Mouse (Mus musculus) CH12.LX (cell line): ENCODE measurements at regions not wholly inside any gene's neighbourhood (a gene's known extent, or its start where the extent isn't known, plus 50 kb on each side); places are given as distances from the start of the nearest gene placed in this dataset.
A peak's percentile ranks its signal among the peaks of the same experiment; 100 is the strongest.

Experiments
- DNase-seq: peaks from one replicate; pipeline ENCODE4 v3.0.0-alpha.2; 2013; ENCODE audit errors: extremely low read depth
- H3K27ac ChIP-seq: 2 replicates; pipeline ENCODE4 v1.5.1; 2012; ENCODE audit warnings: low read depth, mild to moderate bottlenecking, control low read depth, moderate library complexity; ENCODE audit not compliant: insufficient read depth
- H3K27me3 ChIP-seq: replicated peaks from 2 replicates; pipeline ENCODE3; 2012; ENCODE audit warnings: inconsistent platforms
- H3K36me3 ChIP-seq, 2 experiments: replicated peaks in 1 of 2; 2 replicates each; pipeline versions ENCODE3 to v1.6.1; 2012; ENCODE audit warnings: inconsistent platforms in 1 of 2, low read length in 1 of 2, mild to moderate bottlenecking in 1 of 2, mixed read lengths in 1 of 2, moderate library complexity in 1 of 2; ENCODE audit not compliant: control insufficient read depth in 1 of 2, insufficient read depth in 1 of 2
- H3K4me1 ChIP-seq, 2 experiments: 2 replicates each; pipeline ENCODE4 v1.6.1; 2012; ENCODE audit warnings: inconsistent platforms in 1 of 2, moderate library complexity in 1 of 2; ENCODE audit not compliant: insufficient read depth in 2 of 2, control insufficient read depth in 1 of 2
- H3K4me2 ChIP-seq: 2 replicates; pipeline ENCODE4 v1.6.1; 2012; ENCODE audit warnings: low read depth, mild to moderate bottlenecking, control low read depth; ENCODE audit not compliant: poor library complexity, insufficient read depth, severe bottlenecking
- H3K4me3 ChIP-seq, 3 experiments: fragments of 150-350 bp in 1 of 3; sonication (generic) in 1 of 3; replicated peaks in 1 of 3; 2 replicates each; pipeline versions ENCODE3 to v1.5.1; 2011 to 2012; ENCODE audit warnings: low read depth in 2 of 3, low read length in 2 of 3, mild to moderate bottlenecking in 2 of 3, moderate library complexity in 2 of 3, control low read depth in 1 of 3, improper control_type of control experiment in 1 of 3, inconsistent platforms in 1 of 3, mixed read lengths in 1 of 3; ENCODE audit not compliant: poor library complexity in 1 of 3
- H3K79me2 ChIP-seq: replicated peaks from 2 replicates; pipeline ENCODE4 v1.6.1; 2012; ENCODE audit warnings: mild to moderate bottlenecking, moderate library complexity; ENCODE audit not compliant: control insufficient read depth, poor library complexity, insufficient read depth, severe bottlenecking; ENCODE audit errors: extremely low read depth
- H3K9ac ChIP-seq: 2 replicates; pipeline ENCODE4 v1.6.1; 2012; ENCODE audit warnings: low read depth, mild to moderate bottlenecking, control low read depth, moderate library complexity; ENCODE audit not compliant: insufficient read depth
- H3K9me3 ChIP-seq: replicated peaks from 2 replicates; pipeline ENCODE3; 2012; ENCODE audit warnings: low read length, inconsistent platforms, mixed read lengths
- CHD2 ChIP-seq: IDR thresholded peaks from 2 replicates; pipeline ENCODE4 v1.6.1; 2011; ENCODE audit warnings: low read length, improper control_type of control experiment
- ELF1 ChIP-seq: IDR thresholded peaks from 2 replicates; pipeline ENCODE4 v1.6.1; 2014; ENCODE audit warnings: low read depth, mild to moderate bottlenecking, inconsistent platforms, low read length, improper control_type of control experiment
- ETS1 ChIP-seq: conservative IDR thresholded peaks from 2 replicates; pipeline ENCODE4 v1.6.1; 2012; ENCODE audit warnings: low read depth, mild to moderate bottlenecking, inconsistent platforms, low read length, improper control_type of control experiment, moderate library complexity
- IRF4 ChIP-seq: IDR thresholded peaks from 2 replicates; pipeline ENCODE4 v1.6.1; 2014; ENCODE audit warnings: low read depth, mild to moderate bottlenecking, inconsistent platforms, low read length, improper control_type of control experiment
- JUN ChIP-seq: IDR thresholded peaks from 2 replicates; pipeline ENCODE4 v1.6.1; 2011; ENCODE audit warnings: low read depth, mild to moderate bottlenecking, low read length, improper control_type of control experiment, moderate library complexity; ENCODE audit not compliant: insufficient read depth
- MAFK ChIP-seq: IDR thresholded peaks from 2 replicates; pipeline ENCODE4 v1.6.1; 2011; ENCODE audit warnings: low read length, improper control_type of control experiment; ENCODE audit not compliant: insufficient replicate concordance
- MAX ChIP-seq: IDR thresholded peaks from 2 replicates; pipeline ENCODE4 v1.6.1; 2011; ENCODE audit warnings: low read length, improper control_type of control experiment
- MAZ ChIP-seq: IDR thresholded peaks from 2 replicates; pipeline ENCODE4 v1.6.1; 2012; ENCODE audit warnings: low read depth, mild to moderate bottlenecking, inconsistent platforms, low read length, improper control_type of control experiment, moderate library complexity
- NRF1 ChIP-seq: IDR thresholded peaks from 2 replicates; pipeline ENCODE4 v1.6.1; 2014; ENCODE audit warnings: low read depth, mild to moderate bottlenecking, inconsistent platforms, low read length, improper control_type of control experiment, moderate library complexity
- PAX5 ChIP-seq: IDR thresholded peaks from 2 replicates; pipeline ENCODE4 v1.6.1; 2012; ENCODE audit warnings: low read length, inconsistent platforms, mixed read lengths
- TBP ChIP-seq: conservative IDR thresholded peaks from 2 replicates; pipeline ENCODE4 v1.6.1; 2011; ENCODE audit warnings: low read depth, low read length, improper control_type of control experiment
- ZC3H11A ChIP-seq: IDR thresholded peaks from 2 replicates; pipeline ENCODE4 v1.6.1; 2012; ENCODE audit warnings: low read depth, mild to moderate bottlenecking, inconsistent platforms, low read length, improper control_type of control experiment
- dilution Hi-C: fragments of 300-500 bp; cut with MboI; formaldehyde crosslinking; loops from 2 replicates; pipeline ENCODE4 v1.14.3; 2020; ENCODE audit warnings: low sequenced_read_pairs; ENCODE audit not compliant: extremely low pct_unique_long_range_greater_than_20kb, extremely low pct_ligation_motif_present
- in situ Hi-C: fragments of 300-500 bp; cut with MboI; formaldehyde crosslinking; loops from 3 replicates; pipeline ENCODE4 v1.14.3; 2019; ENCODE audit warnings: low sequenced_read_pairs, low pct_ligation_motif_present, low pct_unique_long_range_greater_than_20kb, mixed read lengths

GRCm38 (mm10) chr1:83587258-83587657 lies 179.3 kb upstream of the Sphkap start:
- no peaks in the 10 kb centered on the region for H3K27me3 ChIP-seq
- DNase-seq = peak; percentile 43
- no peak overlapping the region for H3K4me2 ChIP-seq
- no peak for TF ChIP-seq ETS1
- TF ChIP-seq PAX5 = no peak
- TF ChIP-seq TBP = no peak
- no peak for TF ChIP-seq CHD2
- no peak for TF ChIP-seq ZC3H11A
- TF ChIP-seq JUN = no peak
- no peak for TF ChIP-seq ELF1
- TF ChIP-seq MAX = no peak
- no peak for TF ChIP-seq IRF4
- no peak for TF ChIP-seq MAZ
- no peak for TF ChIP-seq MAFK
- no peak overlapping the region for H3K4me3 ChIP-seq
- dilution Hi-C loops = no loop called here
- no peaks in the 10 kb centered on the region for H3K36me3 ChIP-seq
- in situ Hi-C loops = no loop called here
- H3K79me2 ChIP-seq = no peaks in the 10 kb centered on the region
- no peak overlapping the region for H3K27ac ChIP-seq
- H3K9me3 ChIP-seq = no peaks in the 10 kb centered on the region
- peaks cover 0 to 14% of the 10 kb centered on the region in 2 experiments; a peak in 2 of 4 replicates for H3K4me1 ChIP-seq
- H3K9ac ChIP-seq = no peak overlapping the region

DNA sequence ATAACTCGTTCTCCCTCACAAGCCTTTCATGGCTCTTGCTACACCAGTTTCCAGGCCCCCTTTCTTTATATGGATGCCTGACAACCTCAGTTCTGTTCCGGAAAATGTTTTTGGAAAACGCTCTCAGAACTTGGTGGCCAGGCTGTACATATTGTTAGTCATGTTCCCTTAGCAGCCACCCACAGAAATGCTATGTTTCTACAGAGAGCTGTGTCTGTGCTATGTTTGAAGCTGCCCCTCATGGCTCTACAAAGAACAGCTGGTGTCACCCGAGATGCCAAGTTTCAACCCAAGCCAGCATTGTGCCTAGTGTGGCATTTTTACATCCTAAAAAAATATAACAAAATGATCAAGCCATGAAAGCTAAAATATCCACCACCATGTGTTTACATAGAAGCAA lies 175.0 kb upstream of the Sphkap start:
- in situ Hi-C loops = no loop called here
- H3K27me3 ChIP-seq = no peaks in the 10 kb centered on the region
- H3K4me2 ChIP-seq = no peak overlapping the region
- H3K79me2 ChIP-seq = no peaks in the 10 kb centered on the region
- no peak overlapping the region for H3K9ac ChIP-seq
- no peak overlapping the region for H3K4me3 ChIP-seq
- peaks cover 0 to 14% of the 10 kb centered on the region in 2 experiments; a peak in 2 of 4 replicates for H3K4me1 ChIP-seq
- DNase-seq = no peak
- no peaks in the 10 kb centered on the region for H3K9me3 ChIP-seq
- H3K27ac ChIP-seq = no peak overlapping the region
- dilution Hi-C loops = no loop called here
- no peaks in the 10 kb centered on the region for H3K36me3 ChIP-seq
- no peak for TF ChIP-seq ELF1
- no peak for TF ChIP-seq ETS1

GRCm38 (mm10) chr1:83569991-83570390 lies 162.0 kb upstream of the Sphkap start:
- Histone ChIP-seq H3K27me3 (no peaks in the 10 kb centered on the region), H3K4me1 (no peaks in the 10 kb centered on the region), H3K4me2 (no peak overlapping the region), H3K9ac (no peak overlapping the region), H3K4me3 (no peak overlapping the region), H3K79me2 (no peaks in the 10 kb centered on the region), H3K36me3 (no peaks in the 10 kb centered on the region), H3K27ac (no peak overlapping the region), H3K9me3 (no peaks in the 10 kb centered on the region)
- dilution Hi-C loops = no loop called here
- no peak for DNase-seq
- in situ Hi-C loops = no loop called here
- TF ChIP-seq NRF1 = no peak
- peak; percentile 60; the same call in 1 of the 2 replicates for TF ChIP-seq MAFK
